Mouse (Mus musculus): ENCODE results near the gene Bicdl1.
"Not testable (repeated sequence)": the region's sequence is repeated elsewhere in the genome, so short reads cannot be mapped to it uniquely, and the experiment has no call there.

Gene Bicdl1

DNA sequence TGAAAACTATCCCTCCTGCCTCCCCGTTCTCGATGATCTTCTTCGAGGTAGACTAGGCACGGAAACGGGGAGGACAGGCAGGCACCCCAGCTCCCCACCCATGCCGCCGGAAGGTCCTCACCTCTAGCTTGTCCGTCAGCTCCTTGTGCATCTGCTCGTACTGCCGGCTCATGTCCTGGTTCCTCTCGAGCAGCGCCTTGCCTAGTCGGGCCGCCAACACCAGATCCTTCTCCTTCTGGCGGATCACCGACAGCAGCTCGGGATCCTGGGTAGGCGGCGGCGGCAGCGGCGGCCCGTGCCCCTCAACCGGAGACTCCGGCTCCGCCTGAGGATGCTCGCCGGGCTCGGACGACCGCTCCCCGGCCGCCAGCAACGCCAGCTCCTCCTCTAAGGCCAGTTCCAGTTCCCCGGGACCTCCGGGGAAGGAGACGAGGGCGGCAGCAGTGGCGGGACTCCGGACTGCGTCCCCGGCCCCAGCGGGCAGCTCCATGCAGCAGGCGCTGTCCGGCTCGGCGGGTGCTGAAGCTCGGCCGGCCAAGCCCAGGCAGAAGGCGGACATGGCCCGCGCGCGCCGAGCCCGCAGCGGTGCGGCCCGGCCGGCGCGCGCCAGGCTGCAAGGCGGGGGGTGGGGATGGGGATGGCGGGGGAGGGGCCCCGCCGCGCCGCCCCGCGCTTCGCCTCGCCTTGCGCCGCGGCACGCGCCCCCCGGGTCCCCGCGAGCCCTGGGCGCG is at the start of gene Bicdl1:
Gene Bicdl1, minus strand, starts transcription at position 621 of the 731 bp plus-strand sequence.
- DNase-seq: peak; percentile 78

DNA sequence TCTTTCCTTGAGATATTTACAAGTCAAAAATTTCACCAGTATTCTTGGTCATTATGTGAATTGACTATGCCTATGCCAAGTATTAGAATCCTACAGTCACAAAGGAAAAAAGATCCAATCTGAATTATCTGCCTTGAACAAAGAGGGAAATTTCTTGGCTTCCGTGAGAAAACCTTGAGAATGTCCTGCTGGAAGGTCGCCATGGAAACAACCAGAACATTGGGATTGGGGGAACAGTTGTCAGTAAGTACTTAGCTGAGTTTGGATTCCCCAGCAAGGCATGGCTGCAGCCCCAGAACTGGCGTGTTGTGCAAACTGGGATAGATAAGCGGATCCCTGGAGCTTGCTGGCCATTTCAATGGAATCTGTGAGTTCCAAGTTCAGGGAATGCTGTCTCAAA is 45.5 kb upstream of the Bicdl1 start:
- no peak for DNase-seq

DNA sequence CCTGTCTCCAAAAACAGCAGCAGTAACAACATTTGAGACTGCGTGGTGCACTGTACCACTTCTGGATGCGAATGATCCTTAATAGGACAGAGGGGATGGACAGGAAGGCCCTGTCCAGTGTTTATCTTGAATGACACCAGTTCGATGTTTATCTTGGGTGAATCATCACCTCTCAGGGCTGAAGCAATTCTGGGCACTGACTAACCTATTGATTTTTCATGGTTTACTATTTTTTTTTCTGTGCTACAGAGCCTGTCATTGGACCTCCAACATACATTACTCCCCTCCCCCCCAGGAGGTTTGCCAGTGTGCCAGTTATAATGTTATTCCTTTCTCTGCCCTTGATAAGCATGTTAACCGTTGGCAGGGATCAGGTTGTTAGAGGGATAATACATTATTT is 43.9 kb upstream of the Bicdl1 start:
- DNase-seq: no peak

DNA sequence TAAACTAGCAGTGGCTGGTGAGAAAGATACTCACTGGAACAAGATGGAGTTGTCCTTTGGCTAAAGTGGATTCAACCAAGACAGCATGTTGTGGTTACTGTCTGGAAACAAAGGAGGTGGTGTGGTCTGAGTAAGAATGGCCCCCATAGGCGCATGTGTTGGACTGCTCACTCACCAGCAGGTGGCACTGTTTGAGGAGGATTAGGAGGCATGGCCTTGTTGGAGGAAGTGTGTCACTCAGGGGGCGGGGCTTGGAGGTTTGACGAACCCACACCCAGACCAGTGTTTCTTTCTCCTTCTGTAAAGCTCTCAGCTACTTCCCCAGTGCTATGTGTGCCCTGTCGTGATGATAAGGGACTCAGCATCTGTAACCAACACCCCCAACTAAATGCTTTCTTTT is 38.6 kb upstream of the Bicdl1 start:
- no peak for DNase-seq

DNA sequence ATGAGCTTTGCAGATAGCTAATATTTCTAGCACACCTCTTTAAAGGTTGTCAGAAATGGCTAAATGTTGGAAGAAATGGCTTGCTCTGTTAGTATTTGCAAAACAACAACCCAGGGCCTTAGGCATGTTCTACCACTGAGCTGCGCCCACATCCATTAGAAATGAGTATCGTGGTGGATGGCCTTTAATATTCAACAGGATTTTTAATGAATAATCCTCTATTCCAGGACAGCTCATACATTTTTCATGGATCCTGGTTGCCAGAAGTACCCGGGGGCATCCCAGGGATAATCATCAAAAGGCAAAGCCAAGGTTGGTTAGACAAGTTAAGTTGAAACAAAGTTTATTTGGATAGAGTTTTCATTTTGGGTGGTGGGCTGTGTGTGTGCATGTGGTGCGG is 37.7 kb upstream of the Bicdl1 start:
- DNase-seq: no peak

DNA sequence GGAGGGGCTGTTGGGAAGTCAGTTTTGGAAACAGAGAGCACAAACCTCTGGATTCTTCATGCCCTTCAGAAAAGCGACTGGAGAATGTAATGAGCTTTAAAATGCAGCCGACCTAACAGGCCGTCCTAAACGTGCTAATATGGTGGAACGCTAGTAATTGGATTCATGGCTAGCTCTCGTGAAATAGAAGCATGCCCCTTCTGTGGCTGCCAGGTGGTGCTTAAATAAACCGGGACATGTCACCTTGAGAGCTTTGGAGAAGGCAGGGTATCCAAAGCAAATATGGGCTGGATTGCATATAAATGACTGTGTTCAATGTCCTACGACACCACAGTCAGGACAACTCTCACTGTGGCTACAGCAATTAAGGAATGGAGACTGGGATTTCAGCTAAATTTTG is 35.4 kb upstream of the Bicdl1 start:
- no peak for DNase-seq

DNA sequence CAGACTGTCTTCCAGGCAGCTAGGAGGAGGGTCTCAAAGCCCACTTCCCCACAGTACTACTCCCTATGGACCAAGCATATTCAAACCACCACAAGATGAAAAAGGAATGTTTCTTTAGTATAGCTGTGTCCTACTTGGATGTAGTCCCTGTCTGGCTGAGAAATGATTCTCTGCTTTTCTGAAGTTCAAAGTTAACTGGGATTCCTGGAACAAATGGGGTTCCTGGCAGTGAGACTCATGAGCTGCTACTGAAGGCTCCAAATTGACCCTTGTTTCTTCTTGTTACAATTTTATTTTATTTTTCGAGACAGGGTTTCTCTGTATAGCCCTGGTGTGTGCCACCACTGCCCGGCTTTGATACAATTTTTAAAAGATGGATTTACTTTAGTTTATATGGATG is 32.6 kb upstream of the Bicdl1 start:
- no peak for DNase-seq

DNA sequence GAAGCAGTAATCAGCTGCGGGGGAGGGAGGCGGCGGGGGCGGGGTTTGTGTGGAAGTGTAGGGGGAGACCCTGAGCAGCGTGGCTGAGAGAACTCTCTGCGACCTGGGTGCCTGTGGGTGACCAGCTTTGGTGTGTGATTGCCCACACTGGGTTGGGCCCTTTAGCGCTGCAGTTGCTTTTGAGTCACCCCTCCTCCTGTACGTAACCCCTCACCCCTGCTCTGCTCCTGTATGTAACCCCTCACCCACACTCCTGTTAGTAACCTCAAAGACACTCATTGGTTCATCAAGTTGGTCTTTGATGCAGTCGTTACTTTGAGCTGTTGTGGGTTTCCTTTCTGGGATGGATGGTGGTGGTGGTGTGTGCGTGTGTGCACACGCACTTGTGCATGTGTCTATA is 29.5 kb upstream of the Bicdl1 start:
- DNase-seq: peak; percentile 80

DNA sequence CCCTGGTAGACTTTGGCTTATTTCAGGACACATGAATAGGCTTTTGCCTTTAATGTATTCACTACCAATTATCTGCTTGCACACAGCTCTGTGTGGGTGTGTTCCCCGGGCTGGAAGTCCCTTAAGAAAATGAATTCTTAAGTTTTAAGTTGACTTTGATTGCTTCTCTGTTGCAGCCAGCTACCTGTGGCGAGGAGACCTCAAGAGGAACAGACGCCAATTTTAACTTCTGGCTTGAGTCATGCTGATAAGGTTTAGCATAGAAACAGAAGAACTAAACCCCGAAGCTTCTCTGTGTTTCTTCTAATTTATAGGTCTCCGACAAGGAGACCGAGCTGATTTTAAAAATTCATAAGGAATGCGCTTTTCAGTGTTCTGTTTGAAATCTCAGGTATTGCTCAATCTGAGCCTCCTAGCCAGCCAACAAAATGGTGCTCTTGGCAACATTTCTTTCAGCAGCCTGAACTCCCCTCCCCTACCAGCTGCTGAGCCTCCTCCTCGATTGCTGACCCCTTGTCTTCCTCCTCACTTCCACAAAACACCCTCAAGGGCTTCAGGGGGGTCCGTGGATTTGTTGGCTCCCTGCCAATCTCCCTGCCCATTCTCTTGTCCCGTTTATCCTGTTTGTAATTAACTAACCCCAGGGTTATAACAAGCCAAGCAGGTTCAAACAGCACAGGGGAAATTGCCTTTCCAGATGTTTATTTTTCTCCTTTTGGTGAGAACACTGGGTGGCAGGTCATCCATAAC is 27.2 kb upstream of the Bicdl1 start:
- DNase-seq: no peak

GRCm38 (mm10) chr5:115757516-115757915 is 26.1 kb upstream of the Bicdl1 start:
- no peak for DNase-seq

DNA sequence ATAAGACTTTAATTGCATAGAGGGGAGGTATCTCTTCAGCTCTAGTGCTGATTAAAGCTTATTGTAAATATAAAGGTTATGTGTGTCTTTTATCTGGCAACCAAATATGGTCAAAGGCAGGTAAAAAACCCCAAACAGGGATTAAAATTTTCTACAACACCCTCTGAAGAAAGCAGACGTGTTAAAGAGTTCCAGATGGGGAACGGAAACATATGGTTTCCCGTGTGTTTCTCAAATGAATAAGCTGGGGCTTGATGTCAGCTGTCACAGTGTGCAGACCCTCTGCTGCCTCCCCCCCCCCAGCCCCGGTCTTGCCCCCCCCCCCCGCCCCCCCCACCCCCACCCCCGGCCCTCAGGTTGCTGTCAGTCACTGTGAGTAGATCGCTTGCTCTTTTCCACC is 24.1 kb upstream of the Bicdl1 start:
- no peak for DNase-seq

- peak; percentile 74 for DNase-seq
Observed at GRCm38 (mm10) chr5:115754831-115755230, 23.4 kb upstream of the Bicdl1 start.

GRCm38 (mm10) chr5:115752883-115753282 is 21.5 kb upstream of the Bicdl1 start:
- peak; percentile 21 for DNase-seq

DNA sequence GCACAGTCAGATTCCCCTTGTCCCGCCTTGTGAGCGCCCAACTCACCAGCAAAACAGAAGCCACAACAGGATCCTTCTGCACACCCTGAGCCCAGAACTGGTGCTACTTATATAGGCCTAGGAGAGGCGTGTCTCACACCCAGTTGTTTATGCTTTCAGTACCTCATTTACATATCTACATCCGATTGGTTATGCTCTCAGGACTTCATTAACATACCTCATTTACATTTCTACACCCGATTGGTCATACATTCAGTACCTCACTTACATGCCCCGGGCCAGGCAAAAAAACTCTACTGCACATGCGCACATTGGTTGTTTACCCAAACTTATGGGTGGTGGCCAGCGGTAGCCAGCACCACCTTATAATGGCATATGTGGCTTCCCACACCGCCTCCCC is 20.5 kb upstream of the Bicdl1 start:
- DNase-seq: not testable (repeated sequence)

DNA sequence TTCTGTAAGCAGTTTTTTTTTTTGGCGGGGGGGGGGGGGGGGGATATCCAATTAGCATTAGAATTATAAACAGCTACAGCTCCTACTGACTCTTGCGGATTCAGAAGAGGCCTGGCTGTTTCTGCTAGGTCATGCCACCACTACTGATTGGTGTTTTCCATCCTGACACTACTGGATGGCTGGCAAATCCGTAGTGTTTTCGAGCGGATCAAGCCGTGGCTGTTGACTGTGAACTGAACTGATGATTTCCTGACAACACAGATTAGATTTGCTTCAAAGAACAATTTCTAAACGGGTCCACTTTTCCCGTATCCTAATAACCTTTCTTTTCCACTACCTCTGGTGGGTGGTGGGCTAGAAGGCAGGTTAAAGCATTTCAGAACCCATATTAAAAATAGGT is 16.9 kb upstream of the Bicdl1 start:
- no peak for DNase-seq

DNA sequence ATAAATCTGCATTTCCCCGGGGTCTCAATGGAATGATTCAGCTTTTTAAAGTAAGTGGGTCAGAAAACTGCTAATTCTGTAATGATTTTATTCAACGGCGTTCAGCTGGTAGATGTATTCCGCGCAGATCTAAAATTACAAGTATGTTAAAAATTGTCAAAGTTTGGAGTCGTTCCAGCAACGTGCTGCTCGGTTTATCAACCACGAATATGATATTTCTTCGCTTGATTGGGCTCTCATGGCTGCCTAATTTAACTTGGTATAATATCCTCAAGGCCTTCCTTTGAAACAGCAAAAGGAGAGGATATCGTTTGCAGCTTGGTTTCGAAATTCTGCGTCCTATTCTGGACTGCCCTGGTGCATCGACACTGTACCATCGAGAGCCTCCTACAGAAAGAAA is 13.9 kb upstream of the Bicdl1 start:
- no peak for DNase-seq

DNA sequence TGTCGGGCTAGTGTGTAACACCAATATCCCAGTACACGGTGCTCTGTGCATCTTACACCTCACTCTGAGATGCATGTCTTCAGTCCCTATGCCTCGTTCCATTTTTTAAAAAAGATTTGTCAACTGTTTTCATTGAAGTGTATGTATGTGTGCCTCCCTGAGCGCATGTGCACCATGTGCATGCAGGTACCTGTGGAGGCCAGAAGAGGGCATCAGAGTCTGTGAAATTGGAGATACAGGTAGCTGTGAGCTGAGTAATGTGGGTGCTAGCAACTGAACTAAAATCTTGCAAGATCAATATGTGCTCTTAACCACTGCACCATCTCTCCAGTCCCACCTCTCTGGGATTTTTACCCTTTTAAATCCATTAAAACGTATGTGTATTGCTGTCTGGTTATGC is 6.6 kb upstream of the Bicdl1 start:
- no peak for DNase-seq

DNA sequence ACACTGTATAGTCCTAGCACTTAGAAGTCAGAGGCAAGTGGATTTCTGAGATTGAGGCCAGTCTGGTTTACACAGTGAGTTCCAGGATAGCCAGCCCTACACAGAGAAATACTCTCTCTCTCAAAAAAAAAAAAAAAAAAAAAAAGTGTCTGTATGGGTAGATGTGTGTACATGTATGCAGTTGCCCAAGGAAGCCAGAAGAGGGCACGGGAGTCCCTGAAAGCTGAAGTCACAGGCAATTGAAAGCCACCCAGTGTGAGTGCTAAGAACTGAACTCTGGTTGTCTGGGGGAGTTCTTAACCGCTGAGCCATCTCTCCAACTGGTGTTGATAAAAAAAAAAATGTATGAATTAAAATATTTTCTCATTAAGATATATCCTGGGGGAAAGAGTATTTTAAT is 3.1 kb upstream of the Bicdl1 start:
- no peak for DNase-seq

DNA sequence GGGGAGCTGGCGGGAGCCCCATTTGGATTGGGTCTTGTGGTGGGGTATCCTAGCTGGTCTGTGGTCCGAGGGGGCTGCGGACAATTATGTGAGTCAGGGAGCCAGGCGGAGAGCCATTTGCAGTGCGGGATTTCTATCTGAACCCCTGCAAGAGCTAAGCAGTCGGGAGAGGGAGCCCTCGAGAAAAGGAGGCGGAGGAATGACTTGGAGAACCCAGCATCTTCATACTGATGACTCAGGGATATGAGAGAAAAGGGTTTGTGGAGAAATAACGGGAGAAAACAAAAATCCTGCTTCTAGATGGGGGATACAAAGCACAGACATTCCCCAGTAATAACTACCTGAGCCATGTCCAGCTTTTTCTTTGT is 1.4 kb upstream of the Bicdl1 start:
- no peak for DNase-seq

- peak; percentile 100 for DNase-seq
Observed at GRCm38 (mm10) chr5:115732176-115732848, 891 bp upstream of the Bicdl1 start.

DNA sequence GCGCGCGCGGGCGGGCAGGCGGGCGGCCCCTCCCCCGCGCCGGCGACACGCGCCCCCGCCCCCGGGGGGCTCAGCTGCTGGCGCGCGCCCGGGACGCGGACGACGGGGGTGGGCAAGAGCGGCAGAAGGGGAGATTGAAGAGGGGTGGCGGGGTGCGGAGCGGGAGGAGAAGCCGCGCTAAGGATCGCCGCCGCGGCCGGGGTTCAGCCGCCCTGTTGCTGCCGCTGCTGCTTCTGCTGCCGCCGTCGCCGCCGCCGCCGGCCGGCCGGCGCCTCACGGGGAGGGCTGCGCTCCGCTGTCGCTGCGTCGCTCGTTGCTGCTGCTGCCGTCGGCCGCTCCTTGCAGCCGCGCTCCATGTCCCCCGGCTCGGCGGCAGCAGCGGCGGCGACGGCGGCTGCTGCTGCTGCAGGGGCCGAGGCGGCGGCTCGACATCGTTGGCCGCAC is 333 bp upstream of the Bicdl1 start:
- no peak for DNase-seq

DNA sequence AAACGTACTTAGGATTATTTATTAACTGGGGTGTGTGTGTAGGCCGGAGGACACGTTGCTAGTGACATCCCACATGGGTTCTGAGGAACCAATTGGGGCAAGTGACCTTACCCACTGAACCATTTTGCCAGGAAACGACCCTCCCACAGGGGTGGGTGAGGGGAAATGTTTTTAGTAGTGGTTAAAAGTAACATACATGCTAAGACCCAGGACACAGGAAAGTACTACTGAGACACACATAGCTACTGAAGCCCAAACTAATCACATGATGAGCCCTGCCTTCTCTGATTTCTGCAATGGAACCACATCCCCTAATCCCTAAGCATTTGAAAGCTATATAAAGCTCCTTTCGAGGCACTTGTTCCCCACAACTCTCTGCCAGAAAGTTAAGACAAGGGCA is 1.1 kb downstream of the Bicdl1 start:
- DNase-seq: no peak

GRCm38 (mm10) chr5:115726581-115726980 is 4.8 kb downstream of the Bicdl1 start:
- DNase-seq: peak; percentile 20

GRCm38 (mm10) chr5:115726019-115726418 is 5.4 kb downstream of the Bicdl1 start:
- DNase-seq: no peak
